Mouse (Mus musculus): ENCODE data around the gene Gorasp1. TPM values are rescaled to one million over a fixed set of nuclear protein-coding genes. Genes with fewer than 3 reads are reported as not detected.

Gene Gorasp1
- polyA plus RNA-seq, 1 experiment = 10.5 TPM

- Histone ChIP-seq H3K4me2 (ENCODE audit: low read depth) (no peak overlapping the region), H3K79me2 (ENCODE audit: control insufficient read depth, insufficient read depth) (no peaks in the 10 kb centered on the region), H3ac (ENCODE audit: control insufficient read depth, insufficient read length) (no peak overlapping the region), H3K4me3 (no peak overlapping the region), H3K36me3 (ENCODE audit: control insufficient read depth, insufficient read depth) (no peaks in the 10 kb centered on the region), H3K27me3 (ENCODE audit: control insufficient read depth, insufficient read depth, insufficient read length) (no peaks in the 10 kb centered on the region)
- TF ChIP-seq USF1 (IDR thresholded peaks at IDR 0.05; ENCODE audit: low read depth) (no peak), MYOD1 (IDR thresholded peaks at IDR 0.05; ENCODE audit: control insufficient read depth in 1 of 3, insufficient read length in 2 of 3, low read depth in 2 of 3) (no peak), MYOG (IDR thresholded peaks at IDR 0.05; ENCODE audit: control insufficient read depth in 1 of 3, insufficient read depth in 1 of 3, insufficient read length in 2 of 3, low read depth in 2 of 3) (no peak), MAX (IDR thresholded peaks at IDR 0.05; ENCODE audit: low read depth) (no peak), CEBPB (IDR thresholded peaks at IDR 0.05; ENCODE audit: insufficient read depth, poor library complexity, severe bottlenecking) (no peak), E2F4 (IDR thresholded peaks at IDR 0.05; ENCODE audit: insufficient read depth) (no peak), SRF (IDR thresholded peaks at IDR 0.05; ENCODE audit: control insufficient read depth, insufficient read length, low read depth) (no peak)
Measured at GRCm38 (mm10) chr9:119964206-119964605, 26.8 kb upstream of the Gorasp1 start.

GRCm38 (mm10) chr9:119962987-119963667, 25.8 kb upstream of the Gorasp1 start:
- no peaks in the 10 kb centered on the region for H3K36me3 ChIP-seq (ENCODE audit: control insufficient read depth, insufficient read depth)
- no peak overlapping the region for H3ac ChIP-seq (ENCODE audit: control insufficient read depth, insufficient read length)
- H3K79me2 ChIP-seq (ENCODE audit: control insufficient read depth, insufficient read depth) = no peaks in the 10 kb centered on the region
- H3K4me2 ChIP-seq (ENCODE audit: low read depth) = no peak overlapping the region
- no peaks in the 10 kb centered on the region for H3K27me3 ChIP-seq (ENCODE audit: control insufficient read depth, insufficient read depth, insufficient read length)
- TF ChIP-seq TCF3 (IDR thresholded peaks at IDR 0.05; ENCODE audit: insufficient read length, low read depth) = no peak
- TF ChIP-seq SRF (IDR thresholded peaks at IDR 0.05; ENCODE audit: control insufficient read depth, insufficient read length, low read depth) = no peak
- TF ChIP-seq REST (IDR thresholded peaks at IDR 0.05; ENCODE audit: insufficient read depth, insufficient read length) = no peak
- TF ChIP-seq TCF12 (IDR thresholded peaks at IDR 0.05; ENCODE audit: insufficient read depth, poor library complexity, severe bottlenecking) = no peak
- no peak for TF ChIP-seq POLR2A (IDR thresholded peaks at IDR 0.05; ENCODE audit: insufficient read length, low read depth)
- no peak overlapping the region for H3K4me3 ChIP-seq

- no peak overlapping the region for H3K4me2 ChIP-seq (ENCODE audit: low read depth)
- no peak overlapping the region for H3K4me3 ChIP-seq
Measured at GRCm38 (mm10) chr9:119962216-119962615, 24.9 kb upstream of the Gorasp1 start.

GRCm38 (mm10) chr9:119958835-119959234, 21.5 kb upstream of the Gorasp1 start:
- H3K36me3 ChIP-seq (ENCODE audit: control insufficient read depth, insufficient read depth) = no peaks in the 10 kb centered on the region
- no peak overlapping the region for H3ac ChIP-seq (ENCODE audit: control insufficient read depth, insufficient read length)
- no peak overlapping the region for H3K4me3 ChIP-seq
- H3K27me3 ChIP-seq (ENCODE audit: control insufficient read depth, insufficient read depth, insufficient read length) = no peaks in the 10 kb centered on the region
- no peaks in the 10 kb centered on the region for H3K79me2 ChIP-seq (ENCODE audit: control insufficient read depth, insufficient read depth)
- TF ChIP-seq CEBPB (IDR thresholded peaks at IDR 0.05; ENCODE audit: insufficient read depth, poor library complexity, severe bottlenecking) (no peak), MYOG (IDR thresholded peaks at IDR 0.05; ENCODE audit: control insufficient read depth in 1 of 3, insufficient read depth in 1 of 3, insufficient read length in 2 of 3, low read depth in 2 of 3) (no peak)
- H3K4me2 ChIP-seq (ENCODE audit: low read depth) = no peak overlapping the region

More at GRCm38 (mm10) chr9:119962216-119962615, 24.9 kb upstream of the Gorasp1 start:
- H3K36me3 ChIP-seq (ENCODE audit: control insufficient read depth, insufficient read depth) = no peaks in the 10 kb centered on the region
- no peaks in the 10 kb centered on the region for H3K79me2 ChIP-seq (ENCODE audit: control insufficient read depth, insufficient read depth)
- H3ac ChIP-seq (ENCODE audit: control insufficient read depth, insufficient read length) = no peak overlapping the region
- no peak for TF ChIP-seq POLR2A (IDR thresholded peaks at IDR 0.05; ENCODE audit: insufficient read length, low read depth)
- TF ChIP-seq CEBPB (IDR thresholded peaks at IDR 0.05; ENCODE audit: insufficient read depth, poor library complexity, severe bottlenecking) = no peak
- no peak for TF ChIP-seq SRF (IDR thresholded peaks at IDR 0.05; ENCODE audit: control insufficient read depth, insufficient read length, low read depth)
- TF ChIP-seq POLR2AphosphoS2 (IDR thresholded peaks at IDR 0.05; ENCODE audit: insufficient read length, low read depth) = no peak
- TF ChIP-seq TCF12 (IDR thresholded peaks at IDR 0.05; ENCODE audit: insufficient read depth, poor library complexity, severe bottlenecking) = no peak
- H3K27me3 ChIP-seq (ENCODE audit: control insufficient read depth, insufficient read depth, insufficient read length) = no peaks in the 10 kb centered on the region

- TF ChIP-seq MYOG (IDR thresholded peaks at IDR 0.05; ENCODE audit: control insufficient read depth in 1 of 3, insufficient read depth in 1 of 3, insufficient read length in 2 of 3, low read depth in 2 of 3) (no peak), SRF (IDR thresholded peaks at IDR 0.05; ENCODE audit: control insufficient read depth, insufficient read length, low read depth) (no peak), USF1 (IDR thresholded peaks at IDR 0.05; ENCODE audit: low read depth) (no peak), E2F4 (IDR thresholded peaks at IDR 0.05; ENCODE audit: insufficient read depth) (no peak), CEBPB (IDR thresholded peaks at IDR 0.05; ENCODE audit: insufficient read depth, poor library complexity, severe bottlenecking) (no peak), REST (IDR thresholded peaks at IDR 0.05; ENCODE audit: insufficient read depth, insufficient read length) (no peak), TCF12 (IDR thresholded peaks at IDR 0.05; ENCODE audit: insufficient read depth, poor library complexity, severe bottlenecking) (no peak), POLR2A (IDR thresholded peaks at IDR 0.05; ENCODE audit: insufficient read length, low read depth) (no peak), POLR2AphosphoS2 (IDR thresholded peaks at IDR 0.05; ENCODE audit: insufficient read length, low read depth) (no peak), TCF3 (IDR thresholded peaks at IDR 0.05; ENCODE audit: insufficient read length, low read depth) (no peak), MAX (IDR thresholded peaks at IDR 0.05; ENCODE audit: low read depth) (no peak), MYOD1 (IDR thresholded peaks at IDR 0.05; ENCODE audit: control insufficient read depth in 1 of 3, insufficient read length in 2 of 3, low read depth in 2 of 3) (no peak)
- Histone ChIP-seq H3K4me2 (ENCODE audit: low read depth) (no peak overlapping the region), H3ac (ENCODE audit: control insufficient read depth, insufficient read length) (no peak overlapping the region)
Measured at GRCm38 (mm10) chr9:119951388-119951787, 14.0 kb upstream of the Gorasp1 start.

More at GRCm38 (mm10) chr9:119951388-119951787, 14.0 kb upstream of the Gorasp1 start:
- Histone ChIP-seq H3K36me3 (ENCODE audit: control insufficient read depth, insufficient read depth) (no peaks in the 10 kb centered on the region), H3K79me2 (ENCODE audit: control insufficient read depth, insufficient read depth) (no peaks in the 10 kb centered on the region), H3K4me3 (no peak overlapping the region), H3K27me3 (ENCODE audit: control insufficient read depth, insufficient read depth, insufficient read length) (peaks cover 10% of the 10 kb centered on the region)
